Mouse (Mus musculus) ES-E14 (cell line): ENCODE data around the gene Igsf8.

ENCODE experiments used
- CHD2 ChIP-seq: IDR thresholded peaks from 2 replicates; pipeline ENCODE4 v1.6.1; 2014; ENCODE audit warnings: mild to moderate bottlenecking, low read depth, low read length, inconsistent platforms
- ZNF384 ChIP-seq: IDR thresholded peaks from 2 replicates; pipeline ENCODE4 v1.6.1; 2012; ENCODE audit warnings: low read depth, low read length, inconsistent platforms

DNA sequence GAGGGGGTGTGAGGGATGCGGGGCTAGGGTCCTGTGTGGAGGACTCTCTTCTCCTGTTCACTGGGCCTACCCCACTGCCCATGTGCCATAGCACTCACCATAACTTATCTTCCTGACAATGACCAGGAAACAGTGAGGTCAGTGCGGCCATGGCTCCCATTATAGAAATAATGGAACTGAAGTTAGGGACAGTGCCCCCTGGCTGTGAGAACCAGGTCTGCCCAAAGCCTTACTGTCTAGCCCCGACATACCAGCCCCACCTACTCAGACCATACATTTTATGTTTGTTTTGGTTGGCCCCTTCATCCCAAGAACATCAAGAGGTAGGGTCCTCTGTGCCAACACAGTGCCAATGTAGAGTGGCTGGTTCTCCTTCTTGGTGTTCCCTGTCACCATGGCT, 44.2 kb downstream of the Igsf8 start:
- no peak for TF ChIP-seq CHD2
- no peak for TF ChIP-seq ZNF384
